Comparison of ENCODE assay signal across 9 mouse cellular contexts in genomic region chr15:83036900-83037519, GRCm38 (mm10). TPM values are rescaled to one million over a fixed set of nuclear protein-coding genes. Genes with fewer than 3 reads are reported as not detected.
DNase-seq lines count a peak whose midpoint lies in the region; ATAC-seq lines count a peak whose summit lies in the region.
"Had no signal": no experiment of that assay in that cellular context is flagged by ENCODE, and none has a peak within 500 bp of the region (broad histone marks: within the 10 kb centered on the region; RNA-seq: fewer than 3 reads in every experiment).

No protein-coding gene starts in this region.

- 72% methylated on average over 14 of the region's 14 CpGs for WGBS in embryonic facial prominence, embryonic 12.5 days
- WGBS in embryonic facial prominence, embryonic 10.5 days, result 91% methylated on average over 14 of the region's 14 CpGs
- 80% methylated on average over 14 of the region's 14 CpGs for WGBS in midbrain, embryonic 14.5 days
- WGBS in midbrain, embryonic 15.5 days, result 75% methylated on average over 14 of the region's 14 CpGs

- peaks cover 45% of the 10 kb centered on the region for H3K4me1 ChIP-seq in embryonic facial prominence, embryonic 12.5 days
- H3K4me1 ChIP-seq in embryonic facial prominence, embryonic 10.5 days, result peaks cover 55% of the 10 kb centered on the region
- H3K4me1 ChIP-seq in midbrain, embryonic 14.5 days (ENCODE audit: control insufficient read depth, insufficient read depth, low read length), result peaks cover 44% of the 10 kb centered on the region
- H3K4me1 ChIP-seq in midbrain, embryonic 15.5 days, result peaks cover 61% of the 10 kb centered on the region

- H3K9me3 ChIP-seq in embryonic facial prominence, embryonic 12.5 days, result no peaks in the 10 kb centered on the region
- no peaks in the 10 kb centered on the region for H3K9me3 ChIP-seq in embryonic facial prominence, embryonic 10.5 days
- H3K9me3 ChIP-seq in midbrain, embryonic 14.5 days (ENCODE audit: control insufficient read depth, low read length), result no peaks in the 10 kb centered on the region
- no peaks in the 10 kb centered on the region for H3K9me3 ChIP-seq in midbrain, embryonic 15.5 days

- no peak overlapping the region for H3K4me2 ChIP-seq in embryonic facial prominence, embryonic 12.5 days (replicated peaks)
- no peak overlapping the region for H3K4me2 ChIP-seq in midbrain, embryonic 14.5 days (ENCODE audit: low read length)
- H3K4me2 ChIP-seq in midbrain, embryonic 15.5 days, result no peak overlapping the region

- H3K9ac ChIP-seq in embryonic facial prominence, embryonic 12.5 days, result no peak overlapping the region
- H3K9ac ChIP-seq in midbrain, embryonic 14.5 days (replicated peaks; ENCODE audit: low read length), result no peak overlapping the region
- H3K9ac ChIP-seq in midbrain, embryonic 15.5 days, result no peak overlapping the region

- peak; percentile 49; the same call in 1 of the 2 replicates for ATAC-seq in embryonic facial prominence, embryonic 12.5 days (ENCODE audit: insufficient number of reproducible peaks, insufficient read depth, low FRiP score, low TSS enrichment)
- ATAC-seq in midbrain, embryonic 14.5 days (ENCODE audit: low FRiP score, low TSS enrichment), result no peak
- no peak for ATAC-seq in midbrain, embryonic 15.5 days (replicated peaks)

- no peak for DNase-seq in embryonic facial prominence, embryonic 10.5 days (ENCODE audit: low spot score)
- peak; percentile 67 for DNase-seq in midbrain, embryonic 14.5 days
- DNase-seq in frontal cortex, postnatal 36 days (ENCODE audit: low spot score in 2 of 2), result peak; percentile 57 to 68
- DNase-seq in ovary, adult 18-20 months (ENCODE audit: low spot score), result peak; percentile 68
- no peak for DNase-seq in gastrocnemius, postnatal 36 days
- DNase-seq in lung, postnatal 14 days, result no peak

- H3K27ac ChIP-seq in embryonic facial prominence, embryonic 12.5 days, result no peak overlapping the region
- H3K27ac ChIP-seq in embryonic facial prominence, embryonic 10.5 days (replicated peaks), result no peak overlapping the region
- H3K27ac ChIP-seq in midbrain, embryonic 14.5 days (replicated peaks; ENCODE audit: low read depth, low read length), result no peak overlapping the region
- H3K27ac ChIP-seq in midbrain, embryonic 15.5 days, result no peak overlapping the region
- H3K27ac ChIP-seq: layer of hippocampus, adult 2 months had no signal

- peaks cover 25% of the 10 kb centered on the region; the same call in 1 of the 2 replicates for H3K27me3 ChIP-seq in embryonic facial prominence, embryonic 12.5 days
- peaks cover 80% of the 10 kb centered on the region for H3K27me3 ChIP-seq in embryonic facial prominence, embryonic 10.5 days (replicated peaks; ENCODE audit: low read depth, poor library complexity, severe bottlenecking)
- no peaks in the 10 kb centered on the region; the same call in 1 of the 2 replicates for H3K27me3 ChIP-seq in midbrain, embryonic 14.5 days (ENCODE audit: control insufficient read depth, insufficient read depth, low read length)
- peaks cover 8% of the 10 kb centered on the region for H3K27me3 ChIP-seq in midbrain, embryonic 15.5 days (replicated peaks)

- no peaks in the 10 kb centered on the region for H3K36me3 ChIP-seq in embryonic facial prominence, embryonic 12.5 days
- no peaks in the 10 kb centered on the region for H3K36me3 ChIP-seq in embryonic facial prominence, embryonic 10.5 days (replicated peaks)
- H3K36me3 ChIP-seq in midbrain, embryonic 14.5 days (ENCODE audit: control insufficient read depth, insufficient read depth, low read length), result no peaks in the 10 kb centered on the region
- H3K36me3 ChIP-seq in midbrain, embryonic 15.5 days (replicated peaks), result no peaks in the 10 kb centered on the region

- intact Hi-C loops in gastrocnemius, postnatal 36 days (cut with DNase I), result loop anchor here (1.0 to 2.0 kb wide), 2 partner anchors 223 to 232 kb away; no protein-coding TSS in a partner anchor

- H3K4me3 ChIP-seq in embryonic facial prominence, embryonic 12.5 days, result no peak overlapping the region
- H3K4me3 ChIP-seq in embryonic facial prominence, embryonic 10.5 days, result no peak overlapping the region
- H3K4me3 ChIP-seq in midbrain, embryonic 14.5 days (replicated peaks; ENCODE audit: low read depth, low read length), result no peak overlapping the region
- no peak overlapping the region for H3K4me3 ChIP-seq in midbrain, embryonic 15.5 days
- H3K4me3 ChIP-seq: layer of hippocampus, adult 2 months had no signal

RNA-seq across cellular contexts. Expression of gene Nfam1, which starts 3.9 kb away (rescaled TPM):
- 2.3 and 3.0 TPM in 2 replicates for polyA plus RNA-seq in embryonic facial prominence, embryonic 12.5 days (2016; fragmentation: Nextera tagmentation; extraction: Ambion mirVana)
- 2.4 and 2.6 TPM in 2 replicates for polyA plus RNA-seq in embryonic facial prominence, embryonic 10.5 days (2016; fragmentation: Nextera tagmentation; extraction: Ambion mirVana)
- polyA plus RNA-seq in midbrain, embryonic 14.5 days (2014; fragmentation: Nextera tagmentation; extraction: Ambion mirVana), result 1.2 and 2.9 TPM in 2 replicates
- polyA plus RNA-seq in midbrain, embryonic 15.5 days (2015; fragmentation: Nextera tagmentation; extraction: Ambion mirVana), result 2.9 TPM in 2 replicates
- total RNA-seq in gastrocnemius, postnatal 36 days (2021), result 1 to 10 TPM in 1 of 2 experiments, under 1 TPM in 1; 0.28 to 1.0 TPM

RNA-seq across cellular contexts. Expression of gene Tcf20, which starts 49.3 kb away (rescaled TPM):
- 13.9 and 15.1 TPM in 2 replicates for polyA plus RNA-seq in embryonic facial prominence, embryonic 12.5 days (2016; fragmentation: Nextera tagmentation; extraction: Ambion mirVana)
- 8.4 and 8.5 TPM in 2 replicates for polyA plus RNA-seq in embryonic facial prominence, embryonic 10.5 days (2016; fragmentation: Nextera tagmentation; extraction: Ambion mirVana)
- polyA plus RNA-seq in midbrain, embryonic 14.5 days (2014; fragmentation: Nextera tagmentation; extraction: Ambion mirVana), result 17.8 and 18.0 TPM in 2 replicates
- 15.1 and 15.9 TPM in 2 replicates for polyA plus RNA-seq in midbrain, embryonic 15.5 days (2015; fragmentation: Nextera tagmentation; extraction: Ambion mirVana)
- total RNA-seq in gastrocnemius, postnatal 36 days (2021), result 10 to 100 TPM; 24.8 to 27.8 TPM

RNA-seq across cellular contexts. Expression of gene Serhl, which starts 52.3 kb away (rescaled TPM):
- 56.2 and 57.8 TPM in 2 replicates for polyA plus RNA-seq in embryonic facial prominence, embryonic 12.5 days (2016; fragmentation: Nextera tagmentation; extraction: Ambion mirVana)
- 49.0 and 50.5 TPM in 2 replicates for polyA plus RNA-seq in embryonic facial prominence, embryonic 10.5 days (2016; fragmentation: Nextera tagmentation; extraction: Ambion mirVana)
- polyA plus RNA-seq in midbrain, embryonic 14.5 days (2014; fragmentation: Nextera tagmentation; extraction: Ambion mirVana), result 23.1 and 24.7 TPM in 2 replicates
- polyA plus RNA-seq in midbrain, embryonic 15.5 days (2015; fragmentation: Nextera tagmentation; extraction: Ambion mirVana), result 24.9 and 27.8 TPM in 2 replicates
- 10 to 100 TPM; 25.8 to 27.5 TPM for total RNA-seq in gastrocnemius, postnatal 36 days (2021)

Comparison
In these comparisons a context has a peak if more than half of its experiments do, and no peak if none do; other contexts are left out.
1. DNase-seq: peak in midbrain, embryonic 14.5 days (single experiment), frontal cortex, postnatal 36 days (2 of 2) and ovary, adult 18-20 months (single experiment); none in embryonic facial prominence, embryonic 10.5 days (single experiment), gastrocnemius, postnatal 36 days (0 of 2) and lung, postnatal 14 days (single experiment).